Mouse (Mus musculus) frontal cortex, adult 2 months (tissue): Measurements from ENCODE around the gene Slc45a3. TPM values are rescaled to one million over a fixed set of nuclear protein-coding genes. Genes with fewer than 3 reads are reported as not detected.

ENCODE experiments used
- DNase-seq, 2 experiments: peaks; one replicate each; pipeline ENCODE4 v3.0.0; 2022; ENCODE audit warnings: low spot score in 1 of 2; ENCODE audit errors: extremely low spot score in 1 of 2
- polyA plus RNA-seq: library from polyadenylated mRNA; depleted of rRNA; stranded (reverse); fragments of >200 nt; gene quantifications from 2 replicates; pipeline ENCODE4 v1.2.3, GENCODE M21; 2012; rRNA removed

Gene Slc45a3
- polyA plus RNA-seq = 1.4 and 2.0 TPM in 2 replicates

DNA sequence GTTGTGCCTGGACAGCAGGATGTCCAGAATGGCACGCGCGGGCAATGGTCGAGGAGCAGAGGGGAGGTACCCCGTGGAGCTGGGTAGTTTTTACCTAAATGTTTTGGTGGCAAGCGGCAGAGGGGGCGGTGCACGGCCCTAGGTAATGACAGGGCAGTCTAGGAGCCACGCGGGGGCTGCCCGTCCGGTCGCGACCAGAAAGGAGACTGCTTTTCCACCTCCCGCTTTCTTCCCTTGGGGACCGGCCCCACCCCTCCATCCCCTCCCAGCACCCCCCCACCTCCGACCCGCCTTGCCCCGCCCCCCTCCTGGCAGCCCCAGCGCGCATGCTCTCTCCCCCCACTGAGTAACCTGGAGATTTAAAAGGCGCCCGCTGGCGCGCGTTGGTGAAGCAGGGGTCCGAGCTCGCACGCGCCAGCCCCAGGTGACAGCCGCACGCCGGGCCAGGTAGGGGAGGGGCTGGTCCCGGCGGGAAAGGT is at the start of gene Slc45a3:
Gene Slc45a3, plus strand, starts transcription at position 362 of the 479 bp plus-strand sequence.
- no peak for DNase-seq

GRCm38 (mm10) chr1:131917634-131918033 is 45.1 kb upstream of the Slc45a3 start:
- DNase-seq = no peak

DNA sequence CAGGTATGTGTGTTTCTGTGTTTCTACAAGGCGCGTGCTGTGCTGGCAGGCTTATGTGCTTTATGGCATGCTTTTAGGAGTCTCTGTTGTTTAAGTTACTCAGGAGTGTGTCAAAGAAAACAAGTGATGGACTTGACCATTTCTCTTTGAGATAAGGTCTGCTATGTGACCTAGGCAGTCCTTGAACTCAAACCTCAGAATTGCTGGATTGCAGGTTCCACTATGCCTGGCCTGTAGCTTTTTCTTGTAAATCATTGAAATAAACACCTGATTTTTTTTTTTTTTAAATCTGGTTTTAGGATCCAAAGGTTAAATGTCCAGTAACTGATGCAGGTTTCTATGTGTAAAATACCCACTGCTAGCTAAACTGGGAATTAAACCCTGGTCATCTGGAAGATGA is 43.7 kb upstream of the Slc45a3 start:
- no peak for DNase-seq

DNA sequence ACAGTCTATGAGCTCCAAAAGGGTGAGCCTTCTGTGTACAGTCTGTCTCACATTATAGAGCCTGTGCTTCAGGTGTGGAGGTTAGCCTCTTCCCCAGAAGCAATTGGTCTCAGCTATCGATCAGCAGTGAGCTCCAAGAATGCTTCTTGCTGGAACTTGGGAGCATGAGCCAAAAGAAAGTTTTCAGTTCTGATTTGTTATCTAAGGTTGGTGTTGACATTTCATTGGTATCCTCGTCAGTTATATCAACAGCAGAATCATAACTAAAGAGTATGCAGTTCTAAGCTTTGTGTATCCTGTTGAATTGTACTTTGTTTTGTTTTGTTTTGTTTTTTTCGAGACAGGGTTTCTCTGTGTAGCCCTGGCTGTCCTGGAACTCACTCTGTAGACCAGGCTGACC is 40.7 kb upstream of the Slc45a3 start:
- no peak for DNase-seq

- DNase-seq = no peak
These were observed 29.3 kb upstream of the Slc45a3 start for GRCm38 (mm10) chr1:131933471-131933870.

DNA sequence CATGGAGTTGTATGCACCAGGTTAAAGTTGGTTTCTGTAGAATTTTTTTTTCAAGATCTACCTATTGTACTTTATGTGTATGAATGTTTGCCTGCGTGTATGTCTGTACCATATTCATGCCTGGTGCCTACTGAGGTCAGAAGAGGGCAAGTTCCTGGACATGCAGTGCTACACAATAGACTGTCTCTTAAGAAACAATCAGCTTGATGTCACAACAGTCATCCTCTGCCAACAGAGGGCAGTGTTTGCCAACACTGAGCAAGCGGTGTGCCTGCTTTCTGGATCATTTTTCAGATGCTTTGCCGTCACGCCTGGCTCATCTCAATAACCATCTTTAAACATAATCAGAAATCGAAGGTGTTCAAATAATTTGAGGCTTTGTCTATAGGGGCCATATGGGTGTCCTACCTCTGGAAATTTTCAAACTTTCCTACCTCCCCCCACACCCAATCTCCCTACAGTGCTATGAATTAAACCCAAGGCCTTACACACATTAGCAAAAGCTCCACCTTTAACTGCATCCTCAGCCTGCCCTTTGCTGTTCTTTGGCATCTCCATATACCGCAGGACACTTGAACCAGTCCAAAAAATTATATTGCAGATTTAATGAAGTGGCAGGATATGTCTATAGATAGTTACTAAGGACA is 25.0 kb upstream of the Slc45a3 start:
- peak; percentile 41 to 83 for DNase-seq

DNA sequence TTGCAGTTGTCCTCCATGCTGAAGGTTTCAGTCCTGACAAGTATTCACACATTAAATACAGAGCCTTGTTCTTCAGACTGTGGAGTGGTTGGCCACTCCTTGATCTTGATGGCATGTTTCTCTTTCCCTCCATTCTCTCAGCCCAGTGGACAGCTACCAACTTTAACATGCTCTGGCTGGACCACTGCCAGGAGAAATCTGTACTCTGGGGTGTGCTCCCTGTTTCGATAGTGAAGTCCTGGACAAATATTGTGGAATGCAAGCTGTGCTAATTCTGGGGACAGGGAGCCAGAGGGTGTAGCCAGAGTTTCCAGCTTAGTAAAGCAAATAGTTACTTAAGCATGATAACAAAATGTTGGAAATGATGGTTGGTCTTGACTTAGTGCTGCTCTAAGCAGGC is 24.0 kb upstream of the Slc45a3 start:
- no peak for DNase-seq

- DNase-seq = no peak
These were observed 22.0 kb upstream of the Slc45a3 start for GRCm38 (mm10) chr1:131940711-131941244.

- no peak for DNase-seq
These were observed 21.3 kb upstream of the Slc45a3 start for GRCm38 (mm10) chr1:131941501-131941900.

DNA sequence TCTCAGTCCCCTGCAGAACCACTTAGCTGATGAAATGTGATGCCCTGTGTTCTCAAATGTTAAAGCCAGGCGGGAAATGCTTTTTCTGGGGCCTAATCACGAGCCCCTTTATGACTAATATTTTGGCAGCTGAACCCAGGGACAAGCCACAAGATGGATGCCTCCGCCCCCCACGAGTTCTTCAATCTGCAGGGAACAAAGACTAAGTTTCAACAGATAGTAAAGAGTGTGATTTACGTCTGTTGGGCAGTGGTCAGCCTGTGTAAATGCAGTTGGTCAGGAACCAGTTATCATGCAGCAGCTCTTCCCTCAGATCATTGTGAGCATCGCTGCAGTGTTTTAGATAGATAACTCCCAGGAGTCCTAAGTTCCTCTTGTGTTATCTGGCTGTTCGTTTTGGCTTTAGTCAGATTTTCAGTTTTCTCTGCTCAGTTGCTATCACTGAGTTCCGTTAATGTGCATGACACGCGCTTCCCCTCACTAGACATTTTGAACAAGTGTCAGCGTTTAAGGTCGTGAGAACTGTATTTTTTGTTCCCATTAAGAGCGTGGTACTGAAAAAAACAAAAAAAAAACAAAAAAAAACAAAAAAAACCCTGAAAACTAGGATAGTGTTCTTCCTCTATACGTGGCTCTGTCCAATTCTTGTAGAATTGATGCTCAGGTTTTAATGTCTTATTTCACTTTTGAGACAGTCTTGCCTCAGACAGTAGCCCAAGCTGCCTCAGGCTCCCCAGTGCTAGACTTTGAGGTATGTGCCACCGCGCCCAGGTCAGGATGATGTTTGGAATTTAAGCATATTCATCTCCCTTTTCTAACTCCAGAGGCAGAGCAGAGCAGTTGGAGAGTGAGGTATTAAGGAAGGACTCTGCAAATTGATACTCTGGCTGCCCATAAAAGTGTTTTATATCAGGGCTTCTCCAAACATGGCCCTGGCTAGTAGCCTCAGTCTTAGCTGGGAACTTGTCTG is 19.9 kb upstream of the Slc45a3 start:
- no peak for DNase-seq

- DNase-seq = no peak
These were observed 16.9 kb upstream of the Slc45a3 start for GRCm38 (mm10) chr1:131945674-131946440.

GRCm38 (mm10) chr1:131946462-131947215 is 16.1 kb upstream of the Slc45a3 start:
- no peak for DNase-seq

- no peak for DNase-seq
These were observed 14.7 kb upstream of the Slc45a3 start for GRCm38 (mm10) chr1:131947997-131948525.

- no peak for DNase-seq
These were observed 8.4 kb upstream of the Slc45a3 start for GRCm38 (mm10) chr1:131954242-131954865.

- no peak for DNase-seq
These were observed 7.5 kb upstream of the Slc45a3 start for GRCm38 (mm10) chr1:131955131-131955757.

GRCm38 (mm10) chr1:131957416-131957815 is 5.4 kb upstream of the Slc45a3 start:
- no peak for DNase-seq

DNA sequence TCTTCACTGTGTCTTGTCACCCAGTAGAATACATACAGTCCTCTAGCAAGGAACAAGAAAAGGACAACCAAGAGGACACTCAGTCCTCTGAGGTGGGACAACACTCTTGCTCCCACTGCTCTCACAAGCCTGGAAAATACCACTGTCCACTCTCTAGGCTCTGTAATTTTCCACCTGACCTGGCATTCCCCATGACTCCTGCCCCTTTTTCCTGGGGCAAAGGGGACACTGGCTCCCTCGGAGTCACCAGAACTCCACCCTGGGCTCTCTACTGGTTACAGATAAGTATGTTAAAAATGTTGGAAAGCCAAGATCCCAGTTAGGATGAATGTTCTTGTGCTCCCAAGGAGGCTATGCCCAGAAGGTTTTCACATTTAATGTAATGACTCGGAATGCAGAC is 1.8 kb upstream of the Slc45a3 start:
- no peak for DNase-seq

DNA sequence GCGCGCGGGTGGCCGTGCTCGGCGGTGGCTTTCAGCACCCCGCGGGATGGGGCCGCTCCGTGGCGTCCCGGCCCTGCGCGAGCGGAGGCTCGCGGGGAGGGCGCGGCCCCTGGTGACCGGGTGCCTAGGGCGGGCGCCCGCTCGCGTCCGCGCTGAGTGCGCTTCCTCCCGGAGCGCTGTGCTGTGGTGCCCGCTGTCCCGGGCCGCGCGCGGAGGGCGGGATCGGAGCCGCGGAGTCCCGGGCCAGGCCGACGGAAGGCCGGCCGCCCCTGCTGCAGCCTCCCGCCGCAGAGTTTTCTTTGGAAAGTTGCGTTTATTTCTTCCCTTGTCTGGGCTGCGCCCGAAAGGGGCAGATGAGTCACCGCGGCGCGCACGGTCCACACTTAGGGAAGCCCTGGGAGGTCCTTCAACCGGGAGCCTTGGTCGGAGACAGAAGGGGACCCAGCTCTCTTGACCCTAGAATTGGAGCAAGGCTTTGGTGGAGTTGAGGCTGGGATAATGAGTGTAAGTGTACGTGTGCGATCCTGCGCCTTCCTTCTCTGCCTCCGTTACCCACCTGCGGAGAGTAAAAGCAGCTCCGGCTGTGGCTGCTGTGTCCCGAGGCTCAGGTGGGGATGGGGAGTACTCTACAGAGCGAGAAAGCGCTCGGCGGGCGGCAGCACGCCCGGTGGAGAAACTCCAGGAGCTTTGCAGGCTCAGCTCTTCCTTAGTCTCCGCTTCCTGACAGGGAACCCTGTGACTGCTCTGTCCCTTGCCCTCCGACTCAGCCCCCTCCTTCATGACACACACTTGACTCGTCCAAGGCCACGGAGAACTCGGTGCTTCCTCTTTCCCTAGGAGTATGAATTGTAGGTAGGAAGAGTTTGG is 551 bp downstream of the Slc45a3 start:
- no peak for DNase-seq
